Mouse (Mus musculus): ENCODE measurements around the gene Mgat3. TPM values are rescaled to one million over a fixed set of nuclear protein-coding genes. Genes with fewer than 3 reads are reported as not detected.

Mgat3 gene
- polyA plus RNA-seq, 1 experiment from 2014 or later = 6.7 TPM

DNA sequence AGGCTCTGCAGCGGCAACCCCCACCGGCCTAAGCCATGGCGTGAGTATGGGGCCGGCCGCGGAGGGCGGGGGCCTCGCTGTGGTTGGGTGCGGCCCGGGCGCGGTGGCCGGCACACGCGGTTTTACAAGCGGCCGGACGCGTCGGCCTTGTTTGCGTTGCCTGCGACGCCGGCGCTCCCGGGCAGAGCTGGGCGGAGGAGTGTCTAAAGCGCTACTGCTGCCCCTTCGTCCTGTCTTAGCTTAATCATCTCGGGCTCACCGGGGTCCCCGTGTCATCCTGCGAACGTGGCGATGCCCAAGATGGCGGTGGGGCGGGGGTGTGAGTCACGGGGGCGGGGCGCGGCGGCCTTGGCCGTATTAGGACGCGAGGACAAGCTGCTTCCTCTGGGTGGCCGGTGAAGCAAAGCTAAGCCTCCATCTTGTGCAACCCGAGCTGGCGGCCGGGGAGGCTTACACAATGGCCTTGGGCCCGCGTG lies 82.2 kb downstream of the Mgat3 start:
- Histone ChIP-seq H3K27me3 (ENCODE audit: insufficient read depth, low read length) (no peaks in the 10 kb centered on the region), H3K9me3 (replicated peaks; ENCODE audit: low read length) (no peaks in the 10 kb centered on the region), H3K27ac (peak overlapping the region; percentile 98), H3K4me1 (replicated peaks; ENCODE audit: insufficient read depth, low read length) (peaks cover 28% of the 10 kb centered on the region), H3K9ac (ENCODE audit: low read depth, low read length) (peak overlapping the region; percentile 98), H3K36me3 (ENCODE audit: insufficient read depth, low read length) (peaks cover 25% of the 10 kb centered on the region), H3K4me2 (ENCODE audit: low read length) (peak overlapping the region; percentile 98), H3K4me3 (replicated peaks; ENCODE audit: low read depth, low read length) (peak overlapping the region; percentile 90)
- ATAC-seq (replicated peaks; ENCODE audit: low FRiP score, low read depth) (peak; percentile 70), DNase-seq (ENCODE audit: low spot score) (peak; percentile 96)
- TF ChIP-seq CTCF (IDR thresholded peaks at IDR 0.05; ENCODE audit: low read depth) = no peak
- under 1% methylated on average over 50 of the region's 51 CpGs for WGBS

DNA sequence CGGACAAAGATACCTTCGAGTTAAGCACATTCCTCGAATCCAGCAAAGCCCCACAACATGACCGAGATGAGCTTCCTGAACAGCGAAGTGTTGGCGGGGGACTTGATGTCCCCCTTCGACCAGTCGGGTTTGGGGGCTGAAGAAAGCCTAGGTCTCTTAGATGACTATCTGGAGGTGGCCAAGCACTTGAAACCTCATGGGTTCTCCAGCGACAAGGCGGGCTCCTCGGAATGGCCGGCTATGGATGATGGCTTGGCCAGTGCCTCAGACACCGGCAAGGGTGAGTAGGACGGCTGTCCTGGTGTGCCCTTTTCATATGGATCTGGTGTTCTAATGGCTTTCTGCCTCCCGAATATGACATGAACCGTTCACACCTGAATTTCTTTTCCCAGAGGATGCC lies 82.7 kb downstream of the Mgat3 start:
- DNase-seq (ENCODE audit: low spot score) (no peak), ATAC-seq (replicated peaks; ENCODE audit: low FRiP score, low read depth) (no peak)
- Histone ChIP-seq H3K27me3 (ENCODE audit: insufficient read depth, low read length) (no peaks in the 10 kb centered on the region), H3K9me3 (replicated peaks; ENCODE audit: low read length) (no peaks in the 10 kb centered on the region), H3K36me3 (ENCODE audit: insufficient read depth, low read length) (peaks cover 23% of the 10 kb centered on the region), H3K4me1 (replicated peaks; ENCODE audit: insufficient read depth, low read length) (peaks cover 28% of the 10 kb centered on the region), H3K27ac (peak overlapping the region; percentile 98), H3K4me3 (replicated peaks; ENCODE audit: low read depth, low read length) (peak overlapping the region; percentile 90), H3K9ac (ENCODE audit: low read depth, low read length) (peak overlapping the region; percentile 98), H3K4me2 (ENCODE audit: low read length) (peak overlapping the region; percentile 98)
- TF ChIP-seq CTCF (IDR thresholded peaks at IDR 0.05; ENCODE audit: low read depth) = no peak
- 4% methylated on average over 16 of the region's 16 CpGs for WGBS

GRCm38 (mm10) chr15:80256656-80257601 lies 83.4 kb downstream of the Mgat3 start:
- H3K27ac ChIP-seq = peak overlapping the region; percentile 98
- no peaks in the 10 kb centered on the region for H3K9me3 ChIP-seq (replicated peaks; ENCODE audit: low read length)
- no peak for TF ChIP-seq CTCF (IDR thresholded peaks at IDR 0.05; ENCODE audit: low read depth)
- peaks cover 28% of the 10 kb centered on the region for H3K4me1 ChIP-seq (replicated peaks; ENCODE audit: insufficient read depth, low read length)
- peaks cover 23% of the 10 kb centered on the region for H3K36me3 ChIP-seq (ENCODE audit: insufficient read depth, low read length)
- DNase-seq (ENCODE audit: low spot score) (no peak), ATAC-seq (replicated peaks; ENCODE audit: low FRiP score, low read depth) (no peak)
- no peaks in the 10 kb centered on the region for H3K27me3 ChIP-seq (ENCODE audit: insufficient read depth, low read length)
- H3K9ac ChIP-seq (ENCODE audit: low read depth, low read length) = peak overlapping the region; percentile 98
- H3K4me3 ChIP-seq (replicated peaks; ENCODE audit: low read depth, low read length) = peak overlapping the region; percentile 90
- peak overlapping the region; percentile 98 for H3K4me2 ChIP-seq (ENCODE audit: low read length)
- WGBS = 55% methylated on average over 12 of the region's 12 CpGs

GRCm38 (mm10) chr15:80257602-80258239 lies 84.2 kb downstream of the Mgat3 start:
- Histone ChIP-seq H3K4me1 (replicated peaks; ENCODE audit: insufficient read depth, low read length) (peaks cover 28% of the 10 kb centered on the region), H3K9ac (ENCODE audit: low read depth, low read length) (peak overlapping the region; percentile 98; the same call in 1 of the 2 replicates), H3K4me3 (replicated peaks; ENCODE audit: low read depth, low read length) (peak overlapping the region; percentile 90; the same call in 1 of the 2 replicates), H3K36me3 (ENCODE audit: insufficient read depth, low read length) (peaks cover 23% of the 10 kb centered on the region), H3K27ac (peak overlapping the region; percentile 62; the same call in 1 of the 2 replicates), H3K4me2 (ENCODE audit: low read length) (peak overlapping the region; percentile 98), H3K27me3 (ENCODE audit: insufficient read depth, low read length) (no peaks in the 10 kb centered on the region), H3K9me3 (replicated peaks; ENCODE audit: low read length) (no peaks in the 10 kb centered on the region)
- DNase-seq (ENCODE audit: low spot score) (no peak), ATAC-seq (replicated peaks; ENCODE audit: low FRiP score, low read depth) (no peak)
- no peak for TF ChIP-seq CTCF (IDR thresholded peaks at IDR 0.05; ENCODE audit: low read depth)
- 26% methylated on average over 4 of the region's 4 CpGs for WGBS

DNA sequence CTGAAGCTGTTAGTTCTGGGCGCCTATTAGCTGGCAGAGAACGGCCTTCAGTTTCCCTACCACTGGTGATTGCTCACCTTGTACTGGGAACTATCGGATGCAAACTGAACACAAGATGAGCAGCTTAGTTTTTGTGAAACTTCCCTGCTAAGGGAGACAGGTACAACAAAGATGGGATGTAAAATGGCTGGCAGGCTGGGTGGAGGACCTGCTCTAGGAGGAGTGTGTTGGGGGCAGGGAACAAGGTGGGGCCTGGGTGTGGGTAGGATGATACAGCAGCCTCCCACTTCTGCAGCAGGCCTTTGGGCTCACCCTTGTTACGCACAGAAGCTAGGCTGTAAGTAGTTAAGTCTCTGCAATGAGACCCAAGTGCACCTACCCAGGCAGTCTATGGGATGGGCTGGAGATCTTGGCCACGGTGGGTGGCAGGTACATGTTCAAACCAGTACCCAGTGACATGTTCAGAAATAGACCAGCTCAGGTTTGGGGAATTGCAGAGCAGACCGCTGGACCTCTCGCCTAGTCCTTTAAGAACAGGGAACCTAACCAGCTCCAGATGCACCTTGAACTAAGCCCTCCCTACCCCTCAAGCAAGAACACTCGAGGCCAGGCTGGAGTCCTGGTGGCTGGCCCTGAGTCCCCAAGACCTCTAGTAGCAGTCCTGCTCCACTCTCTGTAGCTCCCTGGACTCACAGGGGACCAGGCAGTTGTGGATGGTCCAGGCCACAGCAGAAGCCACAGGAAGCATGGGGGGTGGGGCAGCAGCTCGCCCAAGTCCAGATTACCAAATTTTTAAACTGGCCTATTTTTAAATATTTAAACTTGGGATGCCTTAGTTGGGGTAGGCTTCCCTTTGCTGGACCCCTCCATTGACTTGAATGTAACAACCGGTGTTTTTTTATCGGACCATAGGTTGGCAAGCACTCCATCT lies 85.0 kb downstream of the Mgat3 start:
- H3K36me3 ChIP-seq (ENCODE audit: insufficient read depth, low read length) = peaks cover 23% of the 10 kb centered on the region
- DNase-seq (ENCODE audit: low spot score) (no peak), ATAC-seq (replicated peaks; ENCODE audit: low FRiP score, low read depth) (no peak)
- H3K4me1 ChIP-seq (replicated peaks; ENCODE audit: insufficient read depth, low read length) = peaks cover 27% of the 10 kb centered on the region
- peak overlapping the region; percentile 62; the same call in 1 of the 2 replicates for H3K27ac ChIP-seq
- no peaks in the 10 kb centered on the region for H3K27me3 ChIP-seq (ENCODE audit: insufficient read depth, low read length)
- no peak overlapping the region for H3K4me2 ChIP-seq (ENCODE audit: low read length)
- 58% methylated on average over 11 of the region's 11 CpGs for WGBS
- no peak for TF ChIP-seq CTCF (IDR thresholded peaks at IDR 0.05; ENCODE audit: low read depth)
- H3K9ac ChIP-seq (ENCODE audit: low read depth, low read length) = peak overlapping the region; percentile 98; the same call in 1 of the 2 replicates
- H3K4me3 ChIP-seq (replicated peaks; ENCODE audit: low read depth, low read length) = no peak overlapping the region
- no peaks in the 10 kb centered on the region for H3K9me3 ChIP-seq (replicated peaks; ENCODE audit: low read length)

Measured in kidney, postnatal 0 days (tissue).